Mouse (Mus musculus): ENCODE measurements around the gene Abca12.

- TF ChIP-seq CTCF (IDR thresholded peaks at IDR 0.05; ENCODE audit: low read depth, low read length) (no peak), POLR2A (IDR thresholded peaks at IDR 0.05; ENCODE audit: extremely low read depth, insufficient read depth, low read length) (no peak)
These were observed 110.1 kb downstream of the Abca12 start for GRCm38 (mm10) chr1:71304588-71304987.
